Mouse (Mus musculus): Measurements from ENCODE around the gene Rad17. TPM values are rescaled to one million over a fixed set of nuclear protein-coding genes. Genes with fewer than 3 reads are reported as not detected.

The Rad17 gene
- 10 to 100 TPM; 10.2 to 10.8 TPM for total RNA-seq (2021)
- long read RNA-seq, experiment 1, partial matches to known transcripts, result 1 of 5 reads
- long read RNA-seq, experiment 1, other reads (novel, unspliced or antisense), result 4 of 5 reads
- long read RNA-seq, experiment 2, partial matches to known transcripts, result 0 of 6 reads
- long read RNA-seq, experiment 2, other reads (novel, unspliced or antisense), result 2 of 6 reads

DNA sequence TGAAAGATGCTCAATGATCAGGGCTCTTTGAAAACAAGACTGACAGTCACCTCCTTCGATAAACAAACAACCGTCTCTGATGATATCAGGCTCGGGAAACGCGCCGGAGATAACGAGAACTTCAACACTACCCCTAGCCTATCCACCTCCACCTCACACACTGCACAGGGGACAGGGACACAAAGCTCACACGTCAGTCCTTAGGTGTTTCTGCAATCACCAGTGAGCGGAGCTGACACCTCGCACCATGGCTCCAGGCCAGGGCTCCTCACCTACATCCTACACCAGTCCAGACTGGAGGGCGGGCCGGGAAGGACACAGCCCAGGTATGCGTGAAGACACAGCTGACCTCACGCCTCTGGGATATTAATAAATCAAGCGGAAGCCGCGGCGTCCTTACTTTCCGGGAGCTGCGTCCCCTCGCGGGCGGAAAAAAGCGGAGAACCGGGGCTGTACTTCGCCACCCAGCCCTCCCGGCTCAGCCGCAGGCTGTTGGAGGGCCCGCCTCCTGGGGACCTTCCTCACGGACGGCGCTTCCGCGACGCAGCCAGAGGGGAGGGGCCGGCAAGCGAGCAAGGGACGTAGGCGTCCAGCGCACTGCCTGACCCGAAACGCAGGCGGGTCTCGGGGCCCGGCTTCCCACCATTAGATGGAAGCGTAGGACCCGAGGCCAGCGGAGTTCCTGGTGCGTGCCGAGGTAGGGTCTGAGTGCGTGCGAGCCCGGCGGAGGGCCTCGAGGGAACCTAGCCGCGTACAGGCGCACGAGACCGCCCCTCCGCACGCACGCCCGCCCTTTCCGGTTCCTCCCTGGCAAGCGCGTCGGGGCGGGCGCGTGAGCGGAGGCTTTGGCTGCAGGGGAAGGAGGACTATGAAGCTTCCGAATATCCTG lies at the start of gene Rad17, which contains the start of gene Ak6:
Gene Rad17 (minus strand): TSS at position 502 of the 889 bp plus-strand sequence.
Gene Ak6 (plus strand): TSS at position 430 of the 889 bp plus-strand sequence.
- intact Hi-C loops (cut with DNase I), result loop anchor here (10.0 kb wide), 1 partner anchor 156 kb away; the partner anchor contains the start of gene Gtf2h2
- DNase-seq, result peak; percentile 91 to 96

DNA sequence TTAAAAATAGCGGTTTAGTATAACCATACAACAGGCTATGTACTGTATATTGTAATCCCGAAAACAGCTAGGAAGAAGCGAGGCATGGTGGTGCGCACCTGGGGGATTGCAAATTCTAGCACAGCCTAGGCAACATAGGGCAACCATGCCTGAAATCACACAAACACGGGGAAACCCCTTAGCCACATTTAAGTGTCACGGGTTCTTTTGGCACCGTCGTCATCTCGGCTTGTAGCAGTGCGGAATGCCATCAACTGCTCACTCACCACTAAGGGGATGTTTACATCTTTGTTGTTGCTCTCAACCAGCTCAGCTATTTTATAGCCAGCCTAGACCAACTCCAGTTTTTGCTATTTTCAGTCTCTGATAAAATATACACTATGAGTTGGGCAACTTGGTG lies 48.0 kb upstream of the Rad17 start:
- no peak for DNase-seq
- intact Hi-C loops (cut with DNase I), result no loop called here

DNA sequence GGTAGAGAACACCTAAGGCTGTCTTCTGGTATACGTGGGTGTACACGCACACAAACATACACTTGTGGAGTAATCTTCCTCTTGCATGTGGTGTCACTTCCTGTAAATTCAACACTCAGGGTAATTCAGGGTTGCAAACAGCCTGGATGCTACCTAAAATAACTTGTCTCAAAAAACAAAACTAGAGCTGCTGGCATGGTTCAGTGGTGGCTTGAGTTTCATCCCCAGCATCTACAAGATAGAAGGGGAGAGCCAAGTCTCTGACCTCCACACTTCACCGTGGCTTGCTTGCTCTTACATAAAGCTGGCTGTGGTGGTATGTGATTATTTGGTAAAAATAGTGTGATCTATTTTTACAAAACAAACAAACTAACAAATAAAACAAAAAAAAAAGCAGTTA lies 46.7 kb upstream of the Rad17 start:
- intact Hi-C loops (cut with DNase I), result no loop called here
- DNase-seq, result no peak

DNA sequence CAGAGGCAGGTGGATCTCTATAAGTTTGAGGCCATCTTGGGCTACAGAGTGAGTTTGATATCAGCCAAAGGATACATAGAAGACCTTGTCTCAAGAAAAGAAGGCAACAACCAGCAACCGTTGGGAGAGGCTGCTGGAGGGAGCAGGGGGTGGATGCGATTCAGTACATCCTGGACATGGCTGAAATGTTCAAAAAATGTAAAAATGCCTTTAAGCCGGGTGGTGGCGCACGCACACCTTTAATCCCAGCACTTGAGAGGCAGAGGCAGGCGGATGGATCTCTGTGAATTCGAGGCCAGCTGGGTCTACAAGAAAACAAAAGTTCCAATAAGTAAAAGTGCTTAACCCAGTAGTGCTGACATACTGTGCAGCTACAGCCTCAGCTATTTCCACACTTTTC lies 36.7 kb upstream of the Rad17 start:
- DNase-seq, result no peak
- intact Hi-C loops (cut with DNase I), result no loop called here

DNA sequence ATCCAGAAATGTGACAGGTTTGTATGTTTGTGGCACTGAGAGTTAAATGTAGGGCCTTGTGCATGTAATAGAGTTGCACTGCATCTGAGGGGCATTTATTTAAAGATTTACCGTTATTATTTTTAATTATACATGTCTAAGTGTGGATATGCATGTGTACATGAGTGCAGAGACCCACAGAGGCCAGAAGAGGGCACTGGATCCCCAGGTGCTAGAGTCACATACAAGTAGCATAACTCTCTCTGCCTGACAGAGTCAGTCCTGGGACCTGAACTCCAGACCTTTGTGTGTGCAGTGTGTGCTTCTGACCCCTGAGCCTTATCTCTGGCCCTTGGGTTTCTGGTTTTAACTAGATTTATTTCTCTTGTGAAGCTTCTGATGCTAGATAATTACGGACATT lies 33.5 kb upstream of the Rad17 start:
- no peak for DNase-seq
- intact Hi-C loops (cut with DNase I), result no loop called here

DNA sequence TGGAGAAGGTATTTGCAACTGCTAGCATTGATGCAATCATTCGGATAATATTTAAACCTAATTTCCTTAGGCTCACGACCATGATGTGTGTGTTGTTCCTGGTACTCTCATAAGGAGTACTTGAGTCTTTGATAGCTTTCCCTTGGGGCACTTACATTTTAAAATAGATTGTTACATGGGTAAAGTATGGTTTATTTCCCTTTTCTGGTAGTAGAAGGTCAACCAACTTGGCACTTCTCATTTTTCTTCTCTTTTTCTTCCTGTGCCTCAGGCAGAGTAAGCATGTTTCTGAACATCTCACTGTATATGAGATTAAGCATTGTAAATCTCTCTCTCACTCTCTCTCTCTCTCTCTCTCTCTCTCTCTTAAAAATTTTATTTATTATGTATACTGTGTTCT lies 32.0 kb upstream of the Rad17 start:
- no peak for DNase-seq
- intact Hi-C loops (cut with DNase I), result no loop called here

DNA sequence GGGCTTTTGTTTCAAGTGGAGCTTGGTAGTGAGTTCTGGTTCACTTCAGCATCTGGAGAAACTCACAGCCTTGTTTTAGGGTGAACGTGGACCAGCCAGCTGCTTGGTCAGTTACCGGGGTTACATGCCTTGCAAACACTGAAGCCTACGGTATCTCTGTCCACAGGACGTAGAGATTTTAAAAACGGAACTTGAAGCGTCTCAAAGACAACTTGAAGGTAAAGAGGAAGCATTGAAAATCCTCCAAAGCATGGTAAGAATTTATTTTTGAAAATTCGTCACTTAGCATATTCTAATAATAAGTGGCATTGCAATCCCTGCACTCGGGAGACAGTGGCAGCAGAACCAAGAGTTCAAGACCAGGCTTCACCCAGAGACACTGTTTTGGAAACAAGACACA lies 30.8 kb upstream of the Rad17 start:
- intact Hi-C loops (cut with DNase I), result no loop called here
- no peak for DNase-seq

DNA sequence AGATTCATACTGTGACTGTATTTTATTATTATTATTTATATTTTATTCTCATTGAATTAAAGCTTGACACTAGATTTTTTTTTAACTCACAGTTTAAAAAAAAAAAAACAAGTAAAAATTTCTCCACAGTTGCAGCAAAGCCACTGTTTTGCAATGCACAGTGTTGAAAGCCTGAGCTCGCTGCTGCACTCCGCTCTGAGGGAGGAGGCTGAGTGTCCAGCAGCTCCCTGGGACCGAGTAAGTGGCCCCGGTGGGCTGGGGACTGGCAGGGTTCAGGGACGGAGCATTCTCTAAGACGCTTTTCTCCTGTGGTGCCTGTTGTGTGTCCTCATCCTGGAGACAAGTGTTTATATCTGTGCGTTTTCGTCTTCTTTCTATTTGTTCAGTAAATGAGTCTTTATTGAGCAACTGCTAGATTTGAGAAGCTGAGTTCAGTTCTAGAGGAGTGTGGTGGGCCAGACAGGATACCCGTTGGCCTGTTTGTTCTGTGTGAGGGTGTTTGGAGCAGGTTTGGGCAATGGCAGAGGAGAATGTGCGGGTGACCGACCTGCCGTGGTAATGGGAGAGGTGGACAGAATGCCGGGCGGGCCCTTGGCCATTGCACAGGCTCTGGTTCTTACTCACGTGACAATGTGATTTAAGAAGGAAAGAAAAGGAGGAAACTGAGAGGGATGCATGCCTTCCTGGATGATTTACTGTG lies 25.2 kb upstream of the Rad17 start:
- intact Hi-C loops (cut with DNase I), result no loop called here
- DNase-seq, result no peak

DNA sequence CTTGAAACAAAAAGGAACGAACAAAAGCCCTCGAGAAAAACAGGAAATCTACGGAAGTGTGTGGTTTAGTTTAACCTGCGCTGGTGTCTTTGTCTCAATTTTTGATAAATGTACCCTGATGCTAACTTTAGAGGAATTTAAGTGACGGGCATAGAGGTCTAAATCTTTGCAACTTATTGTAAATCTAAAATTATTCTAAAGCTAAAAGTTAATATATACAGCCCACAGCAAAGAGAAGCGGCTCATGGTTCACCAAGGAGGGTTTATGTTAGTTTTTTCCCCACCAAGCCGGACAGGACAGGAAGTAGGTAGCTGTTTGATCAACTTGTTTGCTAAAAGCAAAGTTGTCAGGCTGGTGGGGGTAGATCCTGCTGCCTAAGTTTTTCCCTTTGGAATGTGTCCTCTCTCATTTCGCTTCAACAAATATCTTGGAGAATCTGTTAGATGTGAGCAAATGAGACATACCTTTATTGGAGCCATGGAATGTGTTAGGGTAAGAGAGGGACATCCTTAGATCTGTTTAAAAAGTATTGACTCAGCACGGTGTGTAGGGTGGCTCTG lies 19.4 kb upstream of the Rad17 start:
- intact Hi-C loops (cut with DNase I), result no loop called here
- DNase-seq, result no peak

DNA sequence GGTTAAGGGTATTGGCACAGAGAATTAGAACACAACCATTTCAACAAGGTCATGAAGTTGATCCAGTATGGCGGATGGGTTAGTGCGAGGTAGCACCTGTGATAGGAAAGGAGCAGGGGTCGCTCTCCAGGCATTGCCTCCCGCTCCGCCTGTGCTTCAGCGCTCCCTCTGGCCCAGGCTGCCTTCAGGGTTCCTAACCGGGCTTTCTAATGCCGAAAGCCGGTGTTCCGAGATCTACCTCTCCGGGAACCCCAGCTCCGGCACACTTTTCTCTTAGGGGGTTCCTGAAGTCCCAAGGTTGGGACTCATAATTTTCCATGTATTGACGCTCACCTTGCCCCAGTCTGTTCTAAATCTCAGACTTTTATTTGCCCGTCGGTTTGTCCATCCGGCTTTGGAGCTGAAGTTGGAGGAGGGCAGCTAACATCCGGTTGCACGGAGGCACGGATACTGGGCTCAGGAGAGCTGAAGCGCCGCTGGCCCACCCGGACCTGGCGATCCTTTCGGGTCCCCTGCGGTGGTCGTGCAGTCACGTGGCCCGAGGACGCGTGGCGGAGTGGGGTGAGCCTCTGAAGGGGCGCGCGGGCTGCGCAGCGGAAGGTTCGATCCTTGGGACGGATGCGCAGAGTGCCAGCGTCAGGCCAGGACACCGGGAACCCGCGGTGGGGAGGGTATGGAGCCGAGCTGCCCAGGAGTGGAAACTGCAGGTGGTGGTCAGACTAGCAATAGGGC lies 18.6 kb upstream of the Rad17 start, which contains the start of gene Ccdc125:
Gene Ccdc125 (plus strand): TSS at position 427 of the 732 bp plus-strand sequence.
- DNase-seq, result no peak
- intact Hi-C loops (cut with DNase I), result no loop called here

DNA sequence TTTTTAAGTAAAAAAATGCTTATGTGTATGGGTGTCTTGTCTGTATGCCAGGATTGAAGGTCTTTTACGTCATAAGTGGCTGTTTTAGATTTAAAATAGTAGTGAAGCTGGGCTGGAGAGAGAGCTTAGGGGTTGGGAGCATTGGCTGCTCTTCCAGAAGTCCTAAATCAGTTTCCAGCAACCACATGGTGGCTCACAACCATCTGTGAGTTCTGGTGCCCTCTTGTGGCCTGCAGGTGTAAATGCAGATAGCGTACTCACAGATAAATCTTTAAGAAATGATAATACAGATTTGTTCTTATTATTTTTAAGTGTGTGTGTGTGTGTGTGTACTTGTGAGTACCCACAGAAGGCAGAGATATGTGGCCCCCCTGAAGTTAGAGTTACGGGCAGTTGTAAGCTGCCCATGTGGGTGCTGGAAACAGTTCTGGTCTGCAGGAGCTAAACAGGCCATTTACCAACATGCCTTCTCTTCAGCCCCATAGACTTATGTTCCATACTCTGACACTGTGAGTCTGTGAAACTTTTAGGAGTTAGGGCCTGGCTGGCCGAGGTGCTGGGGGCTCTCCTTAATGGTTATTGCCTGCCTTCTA lies 9.1 kb upstream of the Rad17 start:
- intact Hi-C loops (cut with DNase I), result loop anchor here (10.0 kb wide), 1 partner anchor 165 kb away; the partner anchor contains the start of gene Gtf2h2
- peak in 1 of 2 experiments; percentile 26 for DNase-seq

DNA sequence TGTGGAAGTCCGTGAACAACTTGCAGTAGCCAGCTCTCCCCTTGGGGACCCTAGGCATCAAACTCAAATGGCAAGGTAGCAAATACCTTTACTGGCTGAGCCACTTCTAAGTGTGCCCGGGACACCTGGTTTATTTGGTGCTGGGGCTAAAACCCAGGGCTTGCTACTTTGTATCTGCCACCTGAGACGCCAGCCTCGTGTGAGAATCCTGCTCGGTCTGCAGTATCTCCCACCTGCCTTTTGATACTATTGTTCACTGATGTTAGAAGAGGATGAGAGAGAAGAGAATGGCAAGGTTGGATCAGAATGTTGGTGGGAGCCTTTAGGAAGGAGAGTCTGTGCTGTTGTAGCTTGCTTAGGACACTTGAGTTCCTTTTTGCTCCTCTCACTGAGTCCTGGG lies 7.2 kb upstream of the Rad17 start:
- DNase-seq, result no peak
- intact Hi-C loops (cut with DNase I), result loop anchor here (10.0 kb wide), 1 partner anchor 163 kb away; the partner anchor contains the start of gene Gtf2h2

DNA sequence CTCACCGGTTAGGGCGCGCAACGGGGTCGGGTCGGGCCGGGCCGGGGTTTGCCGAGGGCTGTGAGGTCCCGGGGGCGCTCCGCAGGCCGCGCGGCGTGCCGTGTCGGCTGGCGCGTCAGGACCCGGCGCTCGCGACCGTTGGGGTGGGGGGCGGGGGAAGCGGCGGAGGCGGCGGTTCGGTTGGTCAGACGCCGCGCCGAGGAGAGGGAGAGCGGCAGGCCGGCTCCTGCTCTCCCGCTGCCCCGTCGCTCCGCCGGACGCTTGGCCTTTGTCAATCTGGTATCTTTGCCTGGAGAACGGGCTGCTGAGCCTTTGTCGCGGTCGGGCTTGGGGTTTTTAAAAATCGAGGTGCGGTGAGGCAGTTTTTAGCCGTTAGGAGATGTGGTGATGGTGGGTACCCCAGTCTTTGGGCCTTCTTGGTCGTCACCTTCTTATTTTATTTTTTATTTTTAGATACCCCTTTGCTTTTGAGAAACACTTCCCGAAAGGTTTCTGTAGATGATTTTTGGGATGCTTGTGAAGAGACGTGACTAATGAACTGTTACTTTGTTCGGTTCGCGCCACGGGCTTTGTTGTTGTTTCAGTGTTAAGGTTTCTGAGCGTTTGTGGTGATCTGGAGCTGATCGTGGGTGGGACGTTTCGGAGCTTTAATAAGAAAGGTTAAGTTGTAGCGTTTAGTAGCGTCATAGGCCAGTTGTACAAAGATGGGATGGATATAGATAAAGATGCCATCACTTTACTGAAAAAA lies 762 bp upstream of the Rad17 start, which contains the start of gene Taf9:
Gene Taf9 (plus strand): TSS at position 141 of the 748 bp plus-strand sequence.
- no peak for DNase-seq
- intact Hi-C loops (cut with DNase I), result loop anchor here (10.0 kb wide), 1 partner anchor 157 kb away; the partner anchor contains the start of gene Gtf2h2

DNA sequence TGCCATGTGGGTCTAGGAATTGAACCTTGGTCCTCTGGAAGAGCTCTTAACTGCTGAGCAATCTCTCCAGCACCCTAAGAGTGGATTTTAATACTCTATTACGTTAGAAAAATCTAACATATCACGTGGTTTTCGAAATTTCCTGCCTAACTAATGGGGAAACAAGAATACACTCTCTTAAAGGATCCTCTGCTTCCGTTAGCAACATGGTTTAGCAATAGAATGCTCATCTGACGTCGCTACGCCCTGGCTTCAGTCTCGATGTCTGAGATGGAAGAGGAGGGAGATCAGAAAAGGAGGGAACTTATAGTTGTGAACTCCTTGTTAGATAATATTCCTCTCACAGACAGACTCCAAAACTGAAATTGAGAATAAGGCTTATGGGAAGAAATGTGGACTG lies 2.6 kb downstream of the Rad17 start:
- intact Hi-C loops (cut with DNase I), result no loop called here
- no peak for DNase-seq

DNA sequence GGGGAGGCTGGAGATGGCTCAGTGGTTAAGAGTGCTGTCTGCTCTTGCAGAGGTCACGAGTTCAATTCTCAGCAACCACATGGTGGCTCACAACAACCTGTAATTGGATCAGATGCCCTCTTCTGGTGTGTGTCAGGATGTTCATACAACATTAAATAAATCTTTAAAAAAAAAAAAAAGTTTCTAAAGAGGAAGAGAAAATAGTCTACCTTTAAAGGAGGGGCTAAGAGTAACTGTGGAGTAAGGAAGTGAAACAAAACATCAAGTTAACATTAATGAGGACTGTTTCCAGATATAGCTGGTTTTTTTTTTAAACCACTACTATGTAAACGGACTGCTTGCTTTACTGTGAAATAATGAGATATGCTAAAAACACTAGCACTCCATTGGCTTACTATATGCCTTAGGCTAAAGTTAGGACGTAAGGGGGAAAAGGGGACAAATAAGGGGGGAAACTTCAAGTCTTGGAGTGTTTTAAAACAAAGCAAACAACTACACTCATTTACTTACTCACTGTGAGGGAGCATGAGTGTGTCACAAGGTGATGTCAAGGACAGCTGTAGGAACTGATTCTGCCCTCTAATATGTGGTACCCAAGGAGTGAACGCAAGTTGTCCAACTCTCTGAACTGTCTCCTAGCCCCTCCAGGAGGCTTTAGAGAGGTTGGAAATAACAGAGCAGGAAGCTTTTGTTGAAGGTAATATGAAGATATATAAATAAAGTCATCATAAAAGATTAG lies 8.2 kb downstream of the Rad17 start:
- intact Hi-C loops (cut with DNase I), result no loop called here

DNA sequence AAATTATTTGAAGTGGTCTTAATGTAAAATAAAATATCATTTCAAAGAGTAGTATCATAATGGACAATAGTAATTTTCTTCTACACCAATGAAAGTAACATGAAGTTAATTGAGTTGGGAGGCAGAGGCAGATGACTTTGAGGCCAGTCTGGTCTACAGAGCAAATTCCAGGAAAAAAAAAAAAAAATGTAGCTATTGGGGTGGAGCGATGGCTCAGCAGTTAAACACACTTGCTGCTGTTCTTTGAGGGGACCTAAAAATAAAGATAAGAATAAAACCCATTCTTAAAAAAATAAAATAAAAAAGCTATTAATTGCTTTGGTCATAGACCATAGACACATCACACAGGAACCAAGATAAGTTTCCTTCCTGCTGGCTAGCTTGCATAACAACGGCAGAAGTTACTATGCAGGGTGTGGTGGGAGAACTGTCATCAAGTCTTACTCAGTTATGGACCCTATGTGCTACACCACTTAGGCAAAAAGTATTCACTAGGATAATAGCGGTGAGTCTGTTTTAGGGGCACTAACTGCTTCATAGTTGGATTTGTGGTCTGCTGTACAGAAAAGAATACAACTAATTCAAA lies 16.7 kb downstream of the Rad17 start:
- DNase-seq, result no peak
- intact Hi-C loops (cut with DNase I), result loop anchor here (10.0 kb wide), 1 partner anchor 579 kb away; no protein-coding TSS in a partner anchor

More for the DNA sequence above, 8.2 kb downstream of the Rad17 start:
- no peak for DNase-seq

DNA sequence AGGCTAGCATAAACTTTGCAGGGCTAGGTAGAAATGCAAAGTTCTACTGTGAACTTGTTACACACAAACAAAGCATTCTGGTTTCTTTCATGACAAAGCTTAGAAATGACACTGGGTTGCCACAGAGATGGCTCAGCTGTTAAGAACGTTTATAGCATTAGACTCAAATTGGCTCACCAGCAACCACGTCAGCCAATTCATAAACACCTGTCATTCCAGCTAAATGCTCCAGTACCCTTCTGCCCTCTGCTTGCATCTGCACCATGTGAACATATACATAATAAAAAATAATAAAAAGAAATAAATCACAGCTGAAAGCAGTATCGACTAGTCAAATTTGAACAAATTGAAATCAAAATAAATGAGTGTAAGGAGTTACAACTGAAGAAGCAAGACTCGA lies 28.6 kb downstream of the Rad17 start:
- intact Hi-C loops (cut with DNase I), result loop anchor here (5.0 kb wide), 1 partner anchor 185 kb away; no protein-coding TSS in a partner anchor
- DNase-seq, result no peak

DNA sequence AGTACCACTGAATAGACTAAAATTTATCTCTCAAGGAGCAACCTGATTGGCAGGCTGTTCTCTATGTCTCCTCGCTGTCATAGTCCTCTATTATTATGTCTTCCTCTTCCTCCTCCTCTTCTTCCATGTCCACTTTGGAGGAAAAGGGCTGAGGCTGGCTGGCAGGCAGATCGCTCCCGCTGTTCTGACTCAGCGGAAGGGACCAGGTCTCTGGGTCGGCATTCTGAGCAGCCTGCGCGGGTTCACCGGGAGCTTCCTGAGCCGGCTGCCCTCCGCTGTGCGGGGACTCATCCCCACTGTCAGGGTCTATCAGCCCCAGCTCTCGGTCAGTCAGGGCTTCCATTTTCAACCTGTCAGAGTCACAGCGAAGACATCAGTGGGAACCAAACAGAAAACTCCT lies 33.3 kb downstream of the Rad17 start:
- intact Hi-C loops (cut with DNase I), result no loop called here

More for the DNA sequence above, 33.3 kb downstream of the Rad17 start:
- DNase-seq, result no peak
